Mouse (Mus musculus) MEL-GATA-1-ER (cell line): ENCODE measurements around the gene Vmn2r89.
A peak's percentile ranks its signal among the peaks of the same experiment; 100 is the strongest.
"Not testable (repeated sequence)": the region's sequence is repeated elsewhere in the genome, so short reads cannot be mapped to it uniquely, and the experiment has no call there.

Experiments
- DNase-seq: peaks from one replicate; pipeline ENCODE4 v3.0.0-alpha.2; 2012; ENCODE audit warnings: low read depth; ENCODE audit errors: extremely low read depth

Gene Vmn2r89

GRCm38 (mm10) chr14:51451557-51451956 lies at the start of gene Vmn2r89:
Gene Vmn2r89 (plus strand): TSS chr14:51451857.
- DNase-seq, result not testable (repeated sequence)

- no peak for DNase-seq
Observed at GRCm38 (mm10) chr14:51410520-51410919, 41.1 kb upstream of the Vmn2r89 start, which contains the start of gene Vmn2r88. Gene Vmn2r88 (plus strand): TSS chr14:51410820.

DNA sequence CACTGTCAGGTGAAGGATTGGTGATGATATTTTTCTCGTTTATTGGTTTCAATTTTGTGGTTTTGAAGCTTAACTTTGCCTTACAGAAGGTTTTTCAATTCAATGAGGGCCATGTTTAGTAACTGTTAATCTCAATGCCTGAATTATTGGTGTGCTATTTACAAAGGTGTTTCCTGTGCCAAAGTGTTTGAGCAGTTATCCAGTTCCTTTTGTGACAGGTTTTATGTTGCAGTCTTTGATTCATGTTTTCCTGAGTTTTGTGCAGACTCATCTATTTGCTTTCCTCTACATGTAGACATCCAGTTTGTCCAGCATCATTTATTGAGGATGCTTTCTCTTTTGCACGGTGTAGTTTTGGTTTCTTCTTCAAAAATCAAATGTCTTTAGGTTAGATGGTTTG lies 27.8 kb upstream of the Vmn2r89 start:
- DNase-seq, result no peak

- DNase-seq, result not testable (repeated sequence)
Observed at GRCm38 (mm10) chr14:51430138-51430537, 21.5 kb upstream of the Vmn2r89 start.

GRCm38 (mm10) chr14:51434546-51434945 lies 17.1 kb upstream of the Vmn2r89 start:
- DNase-seq, result no peak

- DNase-seq, result no peak
Observed at GRCm38 (mm10) chr14:51435020-51435419, 16.6 kb upstream of the Vmn2r89 start.

- no peak for DNase-seq
Observed at GRCm38 (mm10) chr14:51438955-51439354, 12.7 kb upstream of the Vmn2r89 start.

DNA sequence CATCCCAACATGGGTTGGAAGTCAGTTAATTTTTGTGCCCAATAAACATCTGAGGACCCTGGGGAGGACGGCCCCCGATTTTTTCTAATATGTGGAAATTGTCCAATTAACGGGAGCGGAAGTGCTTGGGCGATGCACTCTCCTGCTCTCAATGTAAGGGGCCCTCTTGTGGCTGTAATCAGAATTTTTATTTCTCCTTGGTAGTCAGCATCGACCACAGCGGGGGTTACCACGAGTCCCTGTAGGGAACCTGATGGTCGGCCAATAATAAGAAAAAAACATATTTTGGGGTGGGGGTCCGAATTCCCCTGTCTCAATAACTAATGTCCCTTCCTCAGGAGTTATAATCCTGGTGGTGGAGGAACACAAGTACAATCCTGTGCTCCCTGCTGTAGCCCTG lies 28.6 kb downstream of the Vmn2r89 start:
- not testable (repeated sequence) for DNase-seq

- peak; percentile 36 for DNase-seq
Observed at GRCm38 (mm10) chr14:51481332-51482015, 29.8 kb downstream of the Vmn2r89 start.

- no peak for DNase-seq
Observed at GRCm38 (mm10) chr14:51482051-51482715, 30.5 kb downstream of the Vmn2r89 start.

- not testable (repeated sequence) for DNase-seq
Observed at GRCm38 (mm10) chr14:51482971-51483381, 31.3 kb downstream of the Vmn2r89 start.

- DNase-seq, result no peak
Observed at GRCm38 (mm10) chr14:51483671-51484070, 32.0 kb downstream of the Vmn2r89 start.

- DNase-seq, result no peak
Observed at GRCm38 (mm10) chr14:51486111-51486510, 34.5 kb downstream of the Vmn2r89 start.

DNA sequence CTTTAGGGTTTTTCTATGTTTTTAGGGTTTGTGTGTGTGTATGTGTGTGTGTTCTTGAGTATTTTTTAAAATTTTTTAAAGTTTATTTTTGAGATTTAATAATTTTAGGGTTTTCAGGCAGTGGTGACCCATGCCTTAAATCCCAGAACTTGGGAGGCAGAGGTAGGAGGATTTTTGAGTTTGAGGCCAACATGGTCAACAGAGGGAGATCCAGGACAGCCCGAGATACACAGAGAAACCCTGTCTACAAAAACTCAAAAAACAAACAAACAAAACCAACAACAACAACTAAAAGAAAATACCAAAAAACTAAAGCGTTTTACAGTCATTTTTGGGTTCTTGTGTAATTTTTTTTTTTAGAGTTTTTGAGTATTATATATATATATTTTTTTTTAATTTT lies 44.1 kb downstream of the Vmn2r89 start:
- DNase-seq, result no peak

DNA sequence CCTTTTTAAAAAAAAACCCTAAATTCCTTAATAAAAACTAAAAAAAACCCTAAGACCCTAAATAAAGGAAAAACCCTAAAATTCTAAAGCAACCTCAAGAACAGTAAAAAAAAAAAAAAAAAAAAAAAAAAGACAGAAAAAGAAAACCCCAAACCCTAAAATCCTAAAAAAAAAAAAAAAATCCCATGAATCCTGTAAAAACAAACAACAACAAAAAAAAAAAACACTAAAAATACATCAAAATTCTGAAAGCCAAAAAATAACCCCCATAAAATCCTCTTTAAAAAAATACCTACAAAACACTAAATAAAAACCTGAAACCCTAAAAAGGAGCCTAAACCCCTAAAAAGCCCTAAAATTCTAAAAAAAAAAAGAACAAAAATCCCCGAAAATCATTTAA lies 45.3 kb downstream of the Vmn2r89 start:
- DNase-seq, result no peak

- no peak for DNase-seq
Observed at GRCm38 (mm10) chr14:51497958-51498357, 46.3 kb downstream of the Vmn2r89 start.

DNA sequence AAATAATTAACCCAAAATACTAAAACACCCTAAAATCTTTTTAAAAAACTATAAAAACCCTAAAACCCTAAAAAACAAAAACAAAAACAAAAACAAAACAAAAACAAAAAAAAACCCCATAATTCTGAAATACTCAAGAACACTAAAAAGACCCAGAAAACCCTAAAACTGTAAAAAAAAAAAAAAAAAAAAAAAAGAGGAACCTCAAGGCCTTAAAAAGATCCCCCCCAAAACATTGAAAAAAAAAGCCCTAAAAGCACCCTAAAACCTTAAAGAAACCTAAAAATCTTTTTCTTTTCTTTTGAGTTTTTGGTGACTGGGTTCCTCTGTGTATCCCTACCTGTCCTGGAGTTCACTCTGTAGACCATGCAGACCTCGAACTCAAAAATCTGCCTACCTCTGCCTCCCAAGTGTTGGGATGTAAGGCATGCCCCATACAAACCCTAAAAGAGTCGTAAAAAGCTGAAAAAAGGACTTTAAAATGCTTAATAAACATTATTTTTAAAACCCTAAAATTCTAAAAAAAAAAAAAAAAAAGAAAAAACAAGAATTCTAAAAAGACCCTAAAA lies 48.1 kb downstream of the Vmn2r89 start:
- no peak for DNase-seq

- no peak for DNase-seq
Observed at GRCm38 (mm10) chr14:51500461-51500860, 48.8 kb downstream of the Vmn2r89 start.

- no peak for DNase-seq
Observed at GRCm38 (mm10) chr14:51507416-51507815, 55.8 kb downstream of the Vmn2r89 start.
